Mouse (Mus musculus): Measurements from ENCODE around the gene Zfp146. TPM values are rescaled to one million over a fixed set of nuclear protein-coding genes. Genes with fewer than 3 reads are reported as not detected.
A peak's percentile ranks its signal among the peaks of the same experiment; 100 is the strongest.

The Zfp146 gene
- total and polyA plus RNA-seq, 3 experiments: 42.0 to 45.0 (median 43.1) TPM

- TF ChIP-seq MAFK (IDR thresholded peaks at IDR 0.05; ENCODE audit: insufficient replicate concordance, low read length) (no peak), USF2 (conservative IDR thresholded peaks at IDR 0.05; ENCODE audit: low read depth, low read length) (no peak), POLR2A (IDR thresholded peaks at IDR 0.05; ENCODE audit: low read depth, low read length) (peak; percentile 48; the same call in 1 of the 2 replicates), MAX (IDR thresholded peaks at IDR 0.05; ENCODE audit: low read length) (no peak), NRF1 (IDR thresholded peaks at IDR 0.05; ENCODE audit: low read depth, low read length) (no peak), JUN (IDR thresholded peaks at IDR 0.05; ENCODE audit: insufficient read depth, low read depth, low read length) (no peak), RAD21 (IDR thresholded peaks at IDR 0.05; ENCODE audit: low read depth, low read length) (peak; percentile 40), TCF12 (IDR thresholded peaks at IDR 0.05; ENCODE audit: low read depth, low read length) (no peak), PAX5 (IDR thresholded peaks at IDR 0.05; ENCODE audit: low read length) (no peak), USF1 (IDR thresholded peaks at IDR 0.05; ENCODE audit: low read depth, low read length) (no peak), MXI1 (IDR thresholded peaks at IDR 0.05; ENCODE audit: low read depth, low read length) (no peak), SIN3A (IDR thresholded peaks at IDR 0.05; ENCODE audit: low read length) (no peak), CTCF (conservative IDR thresholded peaks at IDR 0.05 in 1 of 2, IDR thresholded peaks at IDR 0.05 in 1 of 2; ENCODE audit: low read depth in 2 of 2, low read length in 2 of 2) (peak; percentile 29 to 80; a peak in 3 of 4 replicates), MYC (IDR thresholded peaks at IDR 0.05; ENCODE audit: low read depth, low read length) (no peak), ZMIZ1 (IDR thresholded peaks at IDR 0.05; ENCODE audit: low read depth, low read length) (no peak), CHD2 (IDR thresholded peaks at IDR 0.05; ENCODE audit: low read length) (no peak), E2F4 (IDR thresholded peaks at IDR 0.05; ENCODE audit: insufficient replicate concordance, low read depth, low read length) (no peak)
These were observed 47.2 kb upstream of the Zfp146 start (continued) for GRCm38 (mm10) chr7:30216723-30217151.

GRCm38 (mm10) chr7:30215875-30216274 is 46.3 kb upstream of the Zfp146 start:
- DNase-seq (ENCODE audit: extremely low read depth): no peak
- H3K4me2 ChIP-seq (ENCODE audit: insufficient read depth, low read depth, poor library complexity, severe bottlenecking): no peak overlapping the region
- no peak for TF ChIP-seq EP300 (IDR thresholded peaks at IDR 0.05; ENCODE audit: low read length)
- TF ChIP-seq MAFK (IDR thresholded peaks at IDR 0.05; ENCODE audit: insufficient replicate concordance, low read length): no peak
- TF ChIP-seq SIN3A (IDR thresholded peaks at IDR 0.05; ENCODE audit: low read length): no peak
- no peak for TF ChIP-seq ZMIZ1 (IDR thresholded peaks at IDR 0.05; ENCODE audit: low read depth, low read length)
- TF ChIP-seq HCFC1 (IDR thresholded peaks at IDR 0.05; ENCODE audit: low read depth, low read length): no peak
- no peak for TF ChIP-seq MAZ (IDR thresholded peaks at IDR 0.05; ENCODE audit: low read depth, low read length)
- TF ChIP-seq IRF4 (IDR thresholded peaks at IDR 0.05; ENCODE audit: low read depth, low read length): no peak
- TF ChIP-seq ZC3H11A (IDR thresholded peaks at IDR 0.05; ENCODE audit: low read depth, low read length): no peak
- TF ChIP-seq GABPA (IDR thresholded peaks at IDR 0.05; ENCODE audit: insufficient replicate concordance, low read depth, low read length): no peak
- no peak for TF ChIP-seq MYC (IDR thresholded peaks at IDR 0.05; ENCODE audit: low read depth, low read length)
- TF ChIP-seq USF2 (conservative IDR thresholded peaks at IDR 0.05; ENCODE audit: low read depth, low read length): no peak
- in situ Hi-C loops (cut with MboI; ENCODE audit: low pct_ligation_motif_present, low pct_unique_long_range_greater_than_20kb, low sequenced_read_pairs): loop anchor here (5.0 kb wide), 1 partner anchor 34 kb away; the partner anchor contains the start of gene Cox7a1
- no peak overlapping the region for H3K27ac ChIP-seq (ENCODE audit: insufficient read depth, low read depth)
- no peak overlapping the region for H3K9ac ChIP-seq (ENCODE audit: insufficient read depth, low read depth)
- H3K36me3 ChIP-seq (replicated peaks in 1 of 2; ENCODE audit: control insufficient read depth in 1 of 2, insufficient read depth in 1 of 2, low read length in 1 of 2): no peaks in the 10 kb centered on the region
- peaks cover 3% of the 10 kb centered on the region for H3K27me3 ChIP-seq (replicated peaks)
- dilution Hi-C loops (cut with MboI; ENCODE audit: extremely low pct_ligation_motif_present, extremely low pct_unique_long_range_greater_than_20kb, low sequenced_read_pairs): no loop called here
- no peaks in the 10 kb centered on the region for H3K9me3 ChIP-seq (replicated peaks; ENCODE audit: low read length)
- peaks cover 14 to 19% of the 10 kb centered on the region in 2 experiments for H3K4me1 ChIP-seq (ENCODE audit: control insufficient read depth in 1 of 2, insufficient read depth in 2 of 2)
- H3K79me2 ChIP-seq (replicated peaks; ENCODE audit: control insufficient read depth, extremely low read depth, insufficient read depth, poor library complexity, severe bottlenecking): no peaks in the 10 kb centered on the region
- H3K4me3 ChIP-seq (replicated peaks in 1 of 3; ENCODE audit: low read depth in 2 of 3, low read length in 2 of 3, poor library complexity in 1 of 3): no peak overlapping the region

Measured in CH12.LX (cell line).